Mouse (Mus musculus) CH12F3 (cell line): ENCODE data around the gene Ascl2.

ENCODE experiments used
- in situ Hi-C: fragments of 300-500 bp; cut with MboI; formaldehyde crosslinking; loops from 2 replicates; pipeline ENCODE4 v1.14.3; 2020; ENCODE audit warnings: low sequenced_read_pairs

Gene Ascl2

DNA sequence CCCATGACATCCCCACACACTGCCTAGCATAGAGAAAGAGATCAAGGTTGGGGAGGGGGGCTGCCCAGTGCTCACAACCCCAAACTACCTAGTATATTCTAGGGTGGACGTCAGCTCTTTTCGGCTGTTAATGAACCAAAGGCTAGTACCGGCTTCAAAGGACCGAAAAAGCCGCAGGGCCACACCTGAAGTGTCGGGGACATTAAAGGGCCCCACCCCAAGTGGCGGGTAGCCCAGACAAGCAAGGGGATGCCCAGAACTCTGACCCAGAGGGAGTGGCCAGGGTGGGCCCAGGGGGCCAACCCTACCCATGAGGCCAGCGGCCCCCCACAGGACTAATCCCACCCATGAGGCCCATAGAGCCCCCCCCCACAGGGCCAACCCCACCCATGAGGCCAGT lies 41.8 kb downstream of the Ascl2 start:
- in situ Hi-C loops, result no loop called here

DNA sequence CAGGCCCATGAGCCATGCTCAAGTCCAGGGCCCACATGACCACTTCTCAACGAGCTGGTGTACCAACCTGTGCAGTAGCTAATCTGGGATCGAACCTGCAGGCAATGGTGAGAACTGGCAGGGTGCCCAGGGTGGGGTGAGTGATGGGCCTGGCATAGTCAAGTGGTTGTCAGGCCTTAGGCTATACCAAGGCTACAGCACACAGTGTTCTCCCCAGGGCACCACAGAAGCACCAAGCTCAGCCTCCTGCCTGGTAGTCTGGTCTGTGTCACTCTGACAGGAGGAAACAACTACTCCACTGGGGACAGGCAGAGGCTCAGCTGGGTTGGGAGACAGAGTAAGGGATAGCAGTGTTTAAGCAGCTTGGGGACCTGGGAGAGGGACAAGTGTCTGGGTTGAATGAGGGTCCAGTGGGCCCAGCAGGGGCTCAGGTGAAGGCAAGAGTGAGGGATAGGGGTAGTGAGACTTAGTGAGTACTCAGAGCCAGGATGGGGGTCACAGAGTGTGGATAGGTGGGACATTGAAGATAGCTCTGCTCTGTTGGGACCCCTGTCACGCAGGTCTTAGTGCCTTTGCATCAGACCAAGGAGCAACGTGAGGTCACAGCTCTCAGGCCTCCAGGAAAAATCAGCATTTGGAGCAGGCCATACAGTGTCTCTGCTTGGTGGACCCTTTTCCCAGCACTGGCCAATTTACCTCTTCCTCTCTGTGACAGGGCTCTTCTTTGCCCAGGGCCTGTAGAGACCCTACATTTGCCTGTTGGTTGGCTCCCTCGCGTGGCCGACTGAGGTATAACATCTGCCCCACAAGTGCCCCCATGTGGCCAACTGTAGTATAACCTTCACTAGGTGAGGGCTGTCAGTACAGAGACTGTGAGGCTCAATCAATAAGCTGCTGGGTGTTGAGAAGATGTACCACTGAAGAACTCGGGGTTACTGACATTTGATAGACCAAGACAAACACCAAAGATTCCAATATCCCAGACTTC lies 50.1 kb downstream of the Ascl2 start:
- in situ Hi-C loops, result loop anchor here (25.0 kb wide), 1 partner anchor 168 kb away; the partner anchor contains the start of gene Trpm5

DNA sequence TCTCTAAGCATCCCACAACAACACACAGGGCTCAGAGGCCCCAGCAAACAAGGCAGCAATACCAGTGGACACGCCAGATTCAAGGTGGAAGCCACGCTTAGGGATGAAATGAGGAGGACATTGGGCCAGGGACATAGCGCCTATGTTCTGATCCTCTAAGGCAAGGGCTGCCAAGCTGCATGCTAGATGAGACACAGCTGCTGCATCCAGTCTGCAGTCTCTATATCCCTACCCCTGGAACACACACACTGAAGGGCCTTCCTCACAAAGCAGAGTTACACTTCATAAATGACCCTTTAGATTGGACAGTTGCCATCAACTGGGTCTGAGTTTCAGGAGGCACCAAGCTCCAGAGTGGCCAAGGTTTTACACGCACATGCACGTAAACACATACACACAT lies 51.4 kb downstream of the Ascl2 start:
- in situ Hi-C loops, result loop anchor here (25.0 kb wide), 1 partner anchor 170 kb away; the partner anchor contains the start of gene Trpm5
